Mouse (Mus musculus): ENCODE results near the gene Mocs1. TPM values are rescaled to one million over a fixed set of nuclear protein-coding genes. Genes with fewer than 3 reads are reported as not detected.

Mocs1 gene
- polyA plus RNA-seq, 1 experiment from 2014 or later = 6.4 TPM

- no peaks in the 10 kb centered on the region for H3K27me3 ChIP-seq (replicated peaks; ENCODE audit: low read depth, poor library complexity, severe bottlenecking)
- no peak overlapping the region for H3K27ac ChIP-seq (replicated peaks)
- H3K9me3 ChIP-seq = no peaks in the 10 kb centered on the region
- peaks cover 10% of the 10 kb centered on the region; the same call in 1 of the 2 replicates for H3K4me1 ChIP-seq
- DNase-seq (ENCODE audit: low spot score) = no peak
- 66% methylated on average over 6 of the region's 6 CpGs for WGBS
- H3K4me3 ChIP-seq = no peak overlapping the region
- H3K36me3 ChIP-seq (replicated peaks) = no peaks in the 10 kb centered on the region
Measured at GRCm38 (mm10) chr17:49419813-49420212, 8.3 kb upstream of the Mocs1 start.

- Histone ChIP-seq H3K27ac (replicated peaks) (no peak overlapping the region), H3K27me3 (replicated peaks; ENCODE audit: low read depth, poor library complexity, severe bottlenecking) (no peaks in the 10 kb centered on the region), H3K4me3 (no peak overlapping the region), H3K36me3 (replicated peaks) (no peaks in the 10 kb centered on the region), H3K9me3 (no peaks in the 10 kb centered on the region), H3K4me1 (peaks cover 10% of the 10 kb centered on the region; the same call in 1 of the 2 replicates)
- WGBS = 66% methylated on average over 3 of the region's 3 CpGs
- DNase-seq (ENCODE audit: low spot score) = no peak
Measured at GRCm38 (mm10) chr17:49422286-49423066, 5.7 kb upstream of the Mocs1 start.

GRCm38 (mm10) chr17:49423067-49423325 is 5.2 kb upstream of the Mocs1 start:
- no peak for DNase-seq (ENCODE audit: low spot score)
- H3K9me3 ChIP-seq = no peaks in the 10 kb centered on the region
- WGBS = 89% methylated on average over 2 of the region's 2 CpGs
- no peaks in the 10 kb centered on the region for H3K27me3 ChIP-seq (replicated peaks; ENCODE audit: low read depth, poor library complexity, severe bottlenecking)
- no peaks in the 10 kb centered on the region for H3K36me3 ChIP-seq (replicated peaks)
- H3K4me3 ChIP-seq = no peak overlapping the region
- H3K27ac ChIP-seq (replicated peaks) = no peak overlapping the region
- peaks cover 10% of the 10 kb centered on the region; the same call in 1 of the 2 replicates for H3K4me1 ChIP-seq

- Histone ChIP-seq H3K27me3 (replicated peaks; ENCODE audit: low read depth, poor library complexity, severe bottlenecking) (no peaks in the 10 kb centered on the region), H3K4me1 (peaks cover 15% of the 10 kb centered on the region), H3K27ac (replicated peaks) (no peak overlapping the region), H3K9me3 (no peaks in the 10 kb centered on the region), H3K4me3 (no peak overlapping the region), H3K36me3 (replicated peaks) (no peaks in the 10 kb centered on the region)
- WGBS = 90% methylated on average over 3 of the region's 3 CpGs
- DNase-seq (ENCODE audit: low spot score) = no peak
Measured at GRCm38 (mm10) chr17:49423872-49424271, 4.3 kb upstream of the Mocs1 start.

- H3K36me3 ChIP-seq (replicated peaks) = no peaks in the 10 kb centered on the region; the same call in 1 of the 2 replicates
- peak; percentile 52 for DNase-seq (ENCODE audit: low spot score)
- peak overlapping the region; percentile 79 for H3K4me3 ChIP-seq
- H3K27me3 ChIP-seq (replicated peaks; ENCODE audit: low read depth, poor library complexity, severe bottlenecking) = no peaks in the 10 kb centered on the region
- H3K27ac ChIP-seq (replicated peaks) = no peak overlapping the region
- 19% methylated on average over 9 of the region's 9 CpGs for WGBS
- no peaks in the 10 kb centered on the region for H3K9me3 ChIP-seq
- peaks cover 24% of the 10 kb centered on the region for H3K4me1 ChIP-seq
Measured at GRCm38 (mm10) chr17:49427631-49428238, 427 bp upstream of the Mocs1 start.

- 65% methylated on average over 13 of the region's 13 CpGs for WGBS
- DNase-seq (ENCODE audit: low spot score) = no peak
Measured at GRCm38 (mm10) chr17:49428751-49429415, 721 bp downstream of the Mocs1 start.

GRCm38 (mm10) chr17:49429471-49430129 is 1.4 kb downstream of the Mocs1 start:
- peak overlapping the region; percentile 79; the same call in 1 of the 2 replicates for H3K4me3 ChIP-seq
- no peaks in the 10 kb centered on the region for H3K9me3 ChIP-seq
- peaks cover 28% of the 10 kb centered on the region for H3K4me1 ChIP-seq
- peaks cover 18% of the 10 kb centered on the region for H3K36me3 ChIP-seq (replicated peaks)
- no peaks in the 10 kb centered on the region for H3K27me3 ChIP-seq (replicated peaks; ENCODE audit: low read depth, poor library complexity, severe bottlenecking)
- WGBS = 91% methylated on average over 6 of the region's 6 CpGs
- 0 out of 2 replicates have a peak overlapping the region, but pooled peaks have one; percentile 35 for H3K27ac ChIP-seq (replicated peaks)
- DNase-seq (ENCODE audit: low spot score) = no peak

More at GRCm38 (mm10) chr17:49428751-49429415, 721 bp downstream of the Mocs1 start:
- Histone ChIP-seq H3K27me3 (replicated peaks; ENCODE audit: low read depth, poor library complexity, severe bottlenecking) (no peaks in the 10 kb centered on the region), H3K27ac (replicated peaks) (peak overlapping the region; percentile 91), H3K9me3 (no peaks in the 10 kb centered on the region), H3K4me3 (peak overlapping the region; percentile 79), H3K36me3 (replicated peaks) (peaks cover 11% of the 10 kb centered on the region), H3K4me1 (peaks cover 28% of the 10 kb centered on the region)

GRCm38 (mm10) chr17:49430136-49430535 is 2.0 kb downstream of the Mocs1 start:
- peaks cover 23% of the 10 kb centered on the region for H3K36me3 ChIP-seq (replicated peaks)
- H3K27ac ChIP-seq (replicated peaks) = no peak overlapping the region
- H3K27me3 ChIP-seq (replicated peaks; ENCODE audit: low read depth, poor library complexity, severe bottlenecking) = no peaks in the 10 kb centered on the region
- peaks cover 28% of the 10 kb centered on the region for H3K4me1 ChIP-seq
- H3K4me3 ChIP-seq = no peak overlapping the region
- WGBS = 86% methylated on average over 6 of the region's 6 CpGs
- no peaks in the 10 kb centered on the region for H3K9me3 ChIP-seq
- DNase-seq (ENCODE audit: low spot score) = no peak

- Histone ChIP-seq H3K27me3 (replicated peaks; ENCODE audit: low read depth, poor library complexity, severe bottlenecking) (no peaks in the 10 kb centered on the region), H3K27ac (replicated peaks) (no peak overlapping the region), H3K9me3 (no peaks in the 10 kb centered on the region), H3K4me3 (no peak overlapping the region), H3K36me3 (replicated peaks) (peaks cover 33% of the 10 kb centered on the region), H3K4me1 (peaks cover 28% of the 10 kb centered on the region)
- 93% methylated on average over 6 of the region's 6 CpGs for WGBS
- DNase-seq (ENCODE audit: low spot score) = no peak
Measured at GRCm38 (mm10) chr17:49431176-49431575, 3.0 kb downstream of the Mocs1 start.

GRCm38 (mm10) chr17:49432071-49432711 is 4.0 kb downstream of the Mocs1 start:
- H3K9me3 ChIP-seq = no peaks in the 10 kb centered on the region
- WGBS = 82% methylated on average over 4 of the region's 4 CpGs
- H3K27ac ChIP-seq (replicated peaks) = no peak overlapping the region
- H3K27me3 ChIP-seq (replicated peaks; ENCODE audit: low read depth, poor library complexity, severe bottlenecking) = no peaks in the 10 kb centered on the region
- H3K36me3 ChIP-seq (replicated peaks) = peaks cover 38% of the 10 kb centered on the region
- no peak overlapping the region for H3K4me3 ChIP-seq
- DNase-seq (ENCODE audit: low spot score) = no peak
- H3K4me1 ChIP-seq = peaks cover 28% of the 10 kb centered on the region

- H3K4me1 ChIP-seq = peaks cover 28% of the 10 kb centered on the region
- H3K36me3 ChIP-seq (replicated peaks) = peaks cover 43% of the 10 kb centered on the region
- H3K4me3 ChIP-seq = no peak overlapping the region
- no peaks in the 10 kb centered on the region for H3K27me3 ChIP-seq (replicated peaks; ENCODE audit: low read depth, poor library complexity, severe bottlenecking)
- H3K9me3 ChIP-seq = no peaks in the 10 kb centered on the region
- no peak for DNase-seq (ENCODE audit: low spot score)
- WGBS = 87% methylated on average over 6 of the region's 6 CpGs
- H3K27ac ChIP-seq (replicated peaks) = no peak overlapping the region
Measured at GRCm38 (mm10) chr17:49433071-49433470, 4.9 kb downstream of the Mocs1 start.

GRCm38 (mm10) chr17:49434236-49434635 is 6.1 kb downstream of the Mocs1 start:
- H3K36me3 ChIP-seq (replicated peaks) = peaks cover 55% of the 10 kb centered on the region
- WGBS = 73% methylated on average over 6 of the region's 6 CpGs

More at GRCm38 (mm10) chr17:49434236-49434635, 6.1 kb downstream of the Mocs1 start:
- Histone ChIP-seq H3K27ac (replicated peaks) (no peak overlapping the region), H3K4me1 (peaks cover 20% of the 10 kb centered on the region), H3K27me3 (replicated peaks; ENCODE audit: low read depth, poor library complexity, severe bottlenecking) (no peaks in the 10 kb centered on the region), H3K4me3 (no peak overlapping the region), H3K9me3 (no peaks in the 10 kb centered on the region)
- no peak for DNase-seq (ENCODE audit: low spot score)

All from embryonic facial prominence, embryonic 10.5 days (tissue).